Mouse (Mus musculus) erythroblast, embryonic 14.5 days (primary cell): ENCODE data around the gene Tram2.

ENCODE experiments used
- GATA1 ChIP-seq: IDR thresholded peaks from 2 replicates; pipeline ENCODE4 v1.6.1; 2012; ENCODE audit warnings: low read length, inconsistent platforms, mixed read lengths
- TAL1 ChIP-seq: IDR thresholded peaks from 3 replicates; pipeline ENCODE4 v1.6.1; 2012; ENCODE audit warnings: low read length, inconsistent platforms, mixed read lengths

- TF ChIP-seq TAL1 (no peak), GATA1 (no peak)
Observed at GRCm38 (mm10) chr1:20951799-20952198, 127.2 kb downstream of the Tram2 start.
